Mouse (Mus musculus) olfactory bulb, adult 2 months (tissue): ENCODE results near the gene Pdcd1lg2. TPM values are rescaled to one million over a fixed set of nuclear protein-coding genes. Genes with fewer than 3 reads are reported as not detected.

Experiments
- H3K27ac ChIP-seq: fragments of 200-500 bp; 2 replicates; pipeline ENCODE4 v1.5.1; 2012; ENCODE audit warnings: low read depth, low read length; ENCODE audit not compliant: insufficient read depth
- H3K4me1 ChIP-seq: fragments of 200-500 bp; 2 replicates; pipeline ENCODE4 v1.6.1; 2012; ENCODE audit warnings: low read length; ENCODE audit not compliant: control insufficient read depth, insufficient read depth
- H3K4me3 ChIP-seq: fragments of 200-500 bp; 2 replicates; pipeline ENCODE4 v1.5.1; 2012; ENCODE audit warnings: mild to moderate bottlenecking, low read depth, low read length, moderate library complexity; ENCODE audit not compliant: insufficient read depth
- CTCF ChIP-seq: fragments of 200-500 bp; IDR thresholded peaks from 2 replicates; pipeline ENCODE4 v1.5.1; 2012; ENCODE audit warnings: low read depth, mild to moderate bottlenecking, low read length, moderate library complexity; ENCODE audit not compliant: insufficient read depth
- POLR2A ChIP-seq: fragments of 200-500 bp; IDR thresholded peaks from 2 replicates; pipeline ENCODE4 v1.6.1; 2012; ENCODE audit warnings: mild to moderate bottlenecking, low read depth, low read length, moderate library complexity; ENCODE audit not compliant: insufficient read depth
- WGBS: fragments of 180-500 bp; shearing (Covaris S2); methylation state at CpG from one replicate; pipeline ENCODE4 v1.1.7; 2018; 5-methylcytosine and 5-hydroxymethylcytosine counted together
- polyA plus RNA-seq: library from polyadenylated mRNA; stranded (reverse); fragments of >200 nt; gene quantifications from 2 replicates; pipeline ENCODE4 v1.2.4, GENCODE M21; 2012; ENCODE audit warnings: low replicate concordance; ENCODE audit not compliant: missing spikeins, insufficient read depth, insufficient read length

Pdcd1lg2 gene
- polyA plus RNA-seq, 1 experiment, result not detected

- no peak for TF ChIP-seq POLR2A
- no peak for TF ChIP-seq CTCF
- no peak overlapping the region for H3K4me3 ChIP-seq
- 90% methylated on average over 3 of the region's 3 CpGs for WGBS
- H3K4me1 ChIP-seq, result no peaks in the 10 kb centered on the region
- no peak overlapping the region for H3K27ac ChIP-seq
These were observed 33.6 kb downstream of the Pdcd1lg2 start for GRCm38 (mm10) chr19:29444364-29444763.

- WGBS, result 68% methylated on average over 1 of the region's 1 CpGs
- H3K27ac ChIP-seq, result no peak overlapping the region
- H3K4me1 ChIP-seq, result no peaks in the 10 kb centered on the region
- H3K4me3 ChIP-seq, result no peak overlapping the region
- TF ChIP-seq POLR2A (no peak), CTCF (no peak)
These were observed 37.7 kb downstream of the Pdcd1lg2 start for GRCm38 (mm10) chr19:29448373-29448772.

- TF ChIP-seq POLR2A (no peak), CTCF (no peak)
- no peak overlapping the region for H3K27ac ChIP-seq
- no peaks in the 10 kb centered on the region for H3K4me1 ChIP-seq
- H3K4me3 ChIP-seq, result no peak overlapping the region
- WGBS, result 89% methylated on average over 8 of the region's 8 CpGs
These were observed 39.7 kb downstream of the Pdcd1lg2 start for GRCm38 (mm10) chr19:29450376-29450775.

DNA sequence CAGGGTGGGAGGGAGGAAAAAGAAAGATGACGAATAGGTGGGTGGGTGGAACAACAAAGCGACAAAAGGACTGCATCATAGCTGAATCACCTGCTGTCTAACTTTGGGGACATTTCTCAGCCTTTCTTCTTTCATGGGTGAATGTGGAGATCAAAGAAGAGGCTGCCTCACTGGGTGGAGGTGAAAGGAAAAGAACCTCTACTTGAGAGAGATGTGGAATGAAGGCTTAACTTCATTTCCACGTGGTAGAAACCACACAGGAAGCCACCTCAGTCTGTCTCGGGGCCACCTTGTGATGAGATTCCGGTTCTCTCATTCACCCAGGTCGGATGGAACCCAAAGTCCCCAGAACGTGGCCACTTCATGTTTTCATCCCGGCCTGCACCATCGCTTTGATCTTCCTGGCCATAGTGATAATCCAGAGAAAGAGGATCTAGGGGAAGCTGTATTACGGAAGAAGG, 43.5 kb downstream of the Pdcd1lg2 start:
- Histone ChIP-seq H3K4me3 (no peak overlapping the region), H3K27ac (no peak overlapping the region), H3K4me1 (no peaks in the 10 kb centered on the region)
- TF ChIP-seq CTCF (no peak), POLR2A (no peak)
- WGBS, result 83% methylated on average over 10 of the region's 10 CpGs

DNA sequence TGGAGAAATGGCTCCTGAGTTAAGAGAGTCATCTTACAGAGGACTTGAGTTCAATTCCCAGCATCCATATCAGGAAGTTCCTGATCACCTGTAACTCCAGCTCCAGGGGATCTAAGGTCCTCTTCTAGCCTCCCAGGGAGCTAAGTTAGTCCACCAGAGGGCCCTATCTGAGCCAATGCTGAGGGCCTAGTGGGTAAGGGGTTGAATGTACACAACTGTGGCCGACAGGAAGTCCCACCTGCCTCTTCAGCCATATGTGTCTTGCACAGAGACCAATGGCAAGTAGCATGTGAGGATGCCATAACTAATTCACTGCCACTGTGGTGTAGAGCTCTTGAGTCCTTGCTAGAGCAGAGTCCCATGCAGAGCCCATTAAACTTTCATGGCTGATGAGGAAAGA, 44.4 kb downstream of the Pdcd1lg2 start:
- no peak overlapping the region for H3K27ac ChIP-seq
- 75% methylated on average over 1 of the region's 1 CpGs for WGBS
- H3K4me1 ChIP-seq, result no peaks in the 10 kb centered on the region
- H3K4me3 ChIP-seq, result no peak overlapping the region
- TF ChIP-seq CTCF (no peak), POLR2A (no peak)

- 100% methylated on average over 1 of the region's 1 CpGs for WGBS
These were observed 47.3 kb downstream of the Pdcd1lg2 start for GRCm38 (mm10) chr19:29457982-29458381.

GRCm38 (mm10) chr19:29462462-29462861, 51.7 kb downstream of the Pdcd1lg2 start:
- no peak overlapping the region for H3K27ac ChIP-seq
- no peak overlapping the region for H3K4me3 ChIP-seq
- TF ChIP-seq POLR2A (no peak), CTCF (no peak)
- 90% methylated on average over 4 of the region's 4 CpGs for WGBS
- no peaks in the 10 kb centered on the region for H3K4me1 ChIP-seq

More at GRCm38 (mm10) chr19:29457982-29458381, 47.3 kb downstream of the Pdcd1lg2 start:
- H3K27ac ChIP-seq, result no peak overlapping the region
- no peaks in the 10 kb centered on the region for H3K4me1 ChIP-seq
- TF ChIP-seq POLR2A (no peak), CTCF (no peak)
- H3K4me3 ChIP-seq, result no peak overlapping the region

DNA sequence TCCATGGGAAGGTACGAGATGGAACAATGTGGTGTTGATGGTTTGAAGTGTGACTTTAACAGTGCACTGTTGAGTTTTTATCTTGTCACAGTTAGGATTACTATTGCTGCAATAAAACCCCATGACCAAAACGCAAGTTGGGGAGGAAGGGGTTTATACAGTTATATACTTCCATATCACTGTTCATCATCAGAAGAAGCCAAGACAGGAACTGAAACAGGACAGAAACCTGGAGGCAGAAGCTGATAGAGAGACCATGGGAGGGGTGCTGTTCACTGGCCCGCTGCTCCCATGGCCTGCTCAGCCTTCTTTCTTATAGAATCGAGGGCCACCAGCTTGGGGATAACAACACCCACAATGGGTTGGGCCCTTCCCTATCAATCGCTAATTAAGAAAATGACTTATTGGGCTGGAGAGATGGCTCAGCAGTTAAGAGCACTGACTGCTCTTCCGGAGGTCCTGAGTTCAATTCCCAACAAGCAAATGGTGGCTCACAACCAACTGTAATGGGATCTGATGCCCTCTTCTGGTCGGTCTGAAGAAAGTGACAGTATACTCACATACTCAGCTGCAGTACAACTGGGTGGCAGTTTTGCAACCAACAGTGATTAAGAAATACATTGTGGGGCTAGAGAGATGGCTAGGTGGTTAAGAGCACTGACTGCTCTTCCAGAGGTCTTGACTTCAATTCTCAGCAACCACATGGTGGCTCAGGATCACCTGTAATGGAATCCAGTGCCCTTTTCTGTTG, 53.1 kb downstream of the Pdcd1lg2 start:
- 92% methylated on average over 7 of the region's 7 CpGs for WGBS

GRCm38 (mm10) chr19:29466819-29467218, 56.1 kb downstream of the Pdcd1lg2 start:
- WGBS, result 97% methylated on average over 9 of the region's 9 CpGs
- Histone ChIP-seq H3K4me3 (no peak overlapping the region), H3K27ac (no peak overlapping the region), H3K4me1 (peaks cover 7% of the 10 kb centered on the region)
- TF ChIP-seq CTCF, result no peak

More for the DNA sequence above, 53.1 kb downstream of the Pdcd1lg2 start:
- H3K4me3 ChIP-seq, result no peak overlapping the region
- TF ChIP-seq CTCF, result no peak
- no peak for TF ChIP-seq POLR2A
- no peak overlapping the region for H3K27ac ChIP-seq
- peaks cover under 1% of the 10 kb centered on the region for H3K4me1 ChIP-seq
